Mouse (Mus musculus) heart, embryonic 12.5 days (tissue): ENCODE measurements around the gene Gper1. TPM values are rescaled to one million over a fixed set of nuclear protein-coding genes. Genes with fewer than 3 reads are reported as not detected.

Experiments
- ATAC-seq: fragments of 200-750 bp; cut with Nextera tagmentation; 2 replicates; pipeline ENCODE4 v1.8.0; 2017; ENCODE audit warnings: moderate TSS enrichment, moderate library complexity; ENCODE audit not compliant: insufficient number of reproducible peaks, low FRiP score
- H3K27ac ChIP-seq: fragments of 300-500 bp; sonication (generic); 2 replicates; pipeline ENCODE4 v1.5.1; 2016; ENCODE audit warnings: mild to moderate bottlenecking, moderate library complexity; ENCODE audit not compliant: poor library complexity, severe bottlenecking
- H3K27me3 ChIP-seq: fragments of 300-500 bp; sonication (generic); replicated peaks from 2 replicates; pipeline ENCODE4 v1.6.1; 2016; ENCODE audit warnings: mild to moderate bottlenecking, moderate library complexity
- H3K36me3 ChIP-seq: fragments of 300-500 bp; sonication (generic); 2 replicates; pipeline ENCODE4 v1.6.1; 2016; ENCODE audit warnings: mild to moderate bottlenecking, moderate library complexity
- H3K4me1 ChIP-seq: fragments of 300-500 bp; sonication (generic); replicated peaks from 2 replicates; pipeline ENCODE4 v1.6.1; 2016; ENCODE audit warnings: mild to moderate bottlenecking
- H3K4me2 ChIP-seq: fragments of 300-500 bp; sonication (generic); 2 replicates; pipeline ENCODE4 v1.6.1; 2016; ENCODE audit warnings: mild to moderate bottlenecking, moderate library complexity
- H3K4me3 ChIP-seq: fragments of 300-500 bp; sonication (generic); 2 replicates; pipeline ENCODE4 v1.5.1; 2016; ENCODE audit warnings: mild to moderate bottlenecking
- H3K9ac ChIP-seq: fragments of 300-500 bp; sonication (generic); 2 replicates; pipeline ENCODE4 v1.6.1; 2016; ENCODE audit warnings: mild to moderate bottlenecking, moderate library complexity
- H3K9me3 ChIP-seq: fragments of 300-500 bp; sonication (generic); replicated peaks from 2 replicates; pipeline ENCODE4 v1.6.1; 2016; ENCODE audit warnings: mild to moderate bottlenecking, moderate library complexity
- WGBS: fragments of 180-500 bp; shearing (Covaris S2); methylation state at CpG from one replicate; pipeline ENCODE4 v1.1.7; 2016; 5-methylcytosine and 5-hydroxymethylcytosine counted together
- polyA plus RNA-seq: library from polyadenylated mRNA; unstranded; fragments of >200 nt; fragmentation: Nextera tagmentation; extraction: Ambion mirVana; gene quantifications from 2 replicates; pipeline ENCODE4 v1.2.1, GENCODE M21; 2016

Gper1 gene
- polyA plus RNA-seq, 1 experiment from 2014 or later: 0.79 TPM

- WGBS: 51% methylated on average over 5 of the region's 5 CpGs
- H3K4me3 ChIP-seq: no peak overlapping the region
- peaks cover 11% of the 10 kb centered on the region; the same call in 1 of the 2 replicates for H3K36me3 ChIP-seq
- no peaks in the 10 kb centered on the region for H3K9me3 ChIP-seq
- H3K27ac ChIP-seq: no peak overlapping the region
- ATAC-seq: no peak
- no peak overlapping the region for H3K4me2 ChIP-seq
- peaks cover 9% of the 10 kb centered on the region for H3K4me1 ChIP-seq
- H3K27me3 ChIP-seq: no peaks in the 10 kb centered on the region
- H3K9ac ChIP-seq: peak overlapping the region; percentile 14; the same call in 1 of the 2 replicates
These were observed 26.3 kb downstream of the Gper1 start for GRCm38 (mm10) chr5:139449161-139449791.

DNA sequence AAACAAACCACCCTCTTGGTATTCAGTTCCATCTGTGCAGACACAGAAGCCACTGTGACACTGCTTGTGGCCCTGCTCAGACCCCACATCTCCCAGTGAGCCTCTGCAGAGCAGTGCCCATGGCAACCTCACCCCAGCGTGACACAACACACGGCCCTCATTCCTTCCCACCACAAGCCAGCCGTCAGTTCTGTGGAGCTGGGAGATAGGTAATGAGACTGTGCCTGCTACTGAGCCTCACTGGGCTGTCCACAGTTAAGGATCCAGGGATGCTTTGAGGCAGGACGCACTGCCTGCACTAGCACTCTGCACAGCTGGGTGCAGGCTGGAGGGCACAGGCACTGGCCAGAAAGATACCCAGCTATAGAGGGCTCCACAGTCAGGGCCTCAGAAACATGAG, 27.0 kb downstream of the Gper1 start:
- peaks cover 11% of the 10 kb centered on the region; the same call in 1 of the 2 replicates for H3K36me3 ChIP-seq
- H3K4me2 ChIP-seq: no peak overlapping the region
- H3K9me3 ChIP-seq: no peaks in the 10 kb centered on the region
- WGBS: 33% methylated on average over 4 of the region's 4 CpGs
- no peaks in the 10 kb centered on the region for H3K27me3 ChIP-seq
- no peak overlapping the region for H3K4me3 ChIP-seq
- H3K27ac ChIP-seq: no peak overlapping the region
- H3K9ac ChIP-seq: no peak overlapping the region
- no peak for ATAC-seq
- peaks cover 9% of the 10 kb centered on the region for H3K4me1 ChIP-seq

DNA sequence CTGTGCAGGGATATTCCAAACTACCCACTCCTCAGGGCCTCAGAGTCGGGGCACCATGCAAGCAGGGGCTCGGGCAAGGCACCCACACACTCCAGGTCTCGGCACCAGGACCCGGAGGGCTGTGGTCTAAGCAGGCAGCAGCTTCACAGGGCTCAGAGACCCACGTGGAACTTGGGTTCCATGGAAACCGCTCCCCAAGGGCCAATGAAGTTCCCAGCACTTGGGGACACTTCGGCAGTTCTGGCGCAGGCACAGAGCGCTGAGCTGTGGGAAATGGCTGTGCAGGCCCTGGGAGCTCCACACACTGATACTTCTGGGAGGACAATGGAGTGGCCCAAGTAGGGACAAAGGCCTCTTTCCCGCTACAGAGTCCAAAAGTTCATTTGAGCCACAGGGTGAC, 30.1 kb downstream of the Gper1 start:
- Histone ChIP-seq H3K27me3 (no peaks in the 10 kb centered on the region), H3K4me2 (no peak overlapping the region), H3K9ac (no peak overlapping the region), H3K27ac (no peak overlapping the region), H3K9me3 (no peaks in the 10 kb centered on the region), H3K4me1 (peaks cover 9% of the 10 kb centered on the region), H3K36me3 (peaks cover 11% of the 10 kb centered on the region; the same call in 1 of the 2 replicates), H3K4me3 (no peak overlapping the region)
- no peak for ATAC-seq
- 86% methylated on average over 10 of the region's 10 CpGs for WGBS

GRCm38 (mm10) chr5:139455166-139455565, 32.2 kb downstream of the Gper1 start:
- no peak overlapping the region for H3K9ac ChIP-seq
- peaks cover 11% of the 10 kb centered on the region; the same call in 1 of the 2 replicates for H3K36me3 ChIP-seq
- no peak overlapping the region for H3K4me2 ChIP-seq
- H3K27ac ChIP-seq: no peak overlapping the region
- H3K4me3 ChIP-seq: no peak overlapping the region
- ATAC-seq: no peak
- WGBS: 87% methylated on average over 12 of the region's 12 CpGs
- H3K4me1 ChIP-seq: peaks cover 6% of the 10 kb centered on the region
- no peaks in the 10 kb centered on the region for H3K27me3 ChIP-seq
- H3K9me3 ChIP-seq: no peaks in the 10 kb centered on the region

GRCm38 (mm10) chr5:139457241-139457640, 34.3 kb downstream of the Gper1 start:
- Histone ChIP-seq H3K4me1 (peaks cover 6% of the 10 kb centered on the region), H3K27ac (no peak overlapping the region), H3K27me3 (peaks cover 3% of the 10 kb centered on the region; the same call in 1 of the 2 replicates), H3K4me2 (no peak overlapping the region), H3K36me3 (peaks cover 6% of the 10 kb centered on the region; the same call in 1 of the 2 replicates), H3K4me3 (no peak overlapping the region), H3K9me3 (no peaks in the 10 kb centered on the region), H3K9ac (no peak overlapping the region)
- no peak for ATAC-seq
- 85% methylated on average over 8 of the region's 8 CpGs for WGBS

DNA sequence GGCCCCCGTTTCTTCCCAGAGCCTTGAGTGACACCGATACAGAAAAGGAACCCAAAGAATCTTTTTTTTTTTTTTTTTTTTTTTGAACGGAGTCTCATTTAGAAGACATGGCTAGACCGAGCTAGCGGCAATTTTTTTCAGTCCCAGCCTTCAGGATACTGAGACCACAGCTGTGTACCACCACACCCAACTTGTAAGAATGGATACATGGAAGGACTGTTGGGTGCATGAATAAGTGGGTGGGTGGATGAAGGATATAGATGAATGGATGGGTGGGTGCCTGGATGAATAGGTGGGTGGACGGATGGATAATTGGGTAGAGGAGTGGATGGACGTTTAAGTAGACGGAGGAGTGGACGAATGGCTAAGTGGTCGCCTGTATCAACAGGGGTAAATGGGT, 37.0 kb downstream of the Gper1 start:
- peaks cover 13% of the 10 kb centered on the region; the same call in 1 of the 2 replicates for H3K27me3 ChIP-seq
- no peak for ATAC-seq
- peak overlapping the region; percentile 74 for H3K9ac ChIP-seq
- H3K36me3 ChIP-seq: no peaks in the 10 kb centered on the region
- 10% methylated on average over 10 of the region's 10 CpGs for WGBS
- H3K27ac ChIP-seq: no peak overlapping the region
- no peaks in the 10 kb centered on the region for H3K9me3 ChIP-seq
- peak overlapping the region; percentile 87 for H3K4me2 ChIP-seq
- H3K4me1 ChIP-seq: peaks cover 6% of the 10 kb centered on the region
- peak overlapping the region; percentile 74 for H3K4me3 ChIP-seq

GRCm38 (mm10) chr5:139460384-139461067, 37.6 kb downstream of the Gper1 start, which contains the start of gene 3110082I17Rik:
Gene 3110082I17Rik (minus strand): TSS chr5:139460527.
- Histone ChIP-seq H3K36me3 (no peaks in the 10 kb centered on the region), H3K27me3 (peaks cover 13% of the 10 kb centered on the region; the same call in 1 of the 2 replicates), H3K9me3 (no peaks in the 10 kb centered on the region), H3K4me2 (peak within 1 kb of the TSS; percentile 87), H3K4me3 (peak within 1 kb of the TSS; percentile 74), H3K4me1 (peaks cover 6% of the 10 kb centered on the region), H3K9ac (peak within 1 kb of the TSS; percentile 74), H3K27ac (no peak within 1 kb of the TSS)
- ATAC-seq: peak; percentile 97
- 3% methylated on average over 42 of the region's 42 CpGs for WGBS

DNA sequence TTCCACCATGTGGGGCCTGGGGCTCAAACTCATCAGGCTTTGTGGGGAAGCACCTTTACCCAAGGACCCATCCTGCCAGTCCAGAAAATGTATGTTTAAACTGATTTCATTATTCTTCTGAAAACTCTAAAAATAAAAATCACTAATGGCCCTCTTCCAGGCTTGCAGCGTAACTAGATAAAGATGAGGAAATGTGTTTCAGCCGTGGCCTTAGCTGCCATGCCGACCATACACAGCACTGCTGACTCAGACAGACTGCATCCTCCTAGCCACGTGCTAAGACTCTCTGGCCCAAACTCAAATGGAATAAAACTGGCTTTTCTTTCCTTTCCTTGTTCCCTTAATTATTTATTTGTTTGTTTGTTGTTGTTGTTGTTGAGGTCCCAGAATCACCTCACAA, 41.9 kb downstream of the Gper1 start:
- no peaks in the 10 kb centered on the region for H3K9me3 ChIP-seq
- 53% methylated on average over 4 of the region's 4 CpGs for WGBS
- H3K9ac ChIP-seq: no peak overlapping the region
- no peaks in the 10 kb centered on the region for H3K36me3 ChIP-seq
- peaks cover 13% of the 10 kb centered on the region; the same call in 1 of the 2 replicates for H3K27me3 ChIP-seq
- no peak for ATAC-seq
- H3K4me1 ChIP-seq: no peaks in the 10 kb centered on the region
- no peak overlapping the region for H3K27ac ChIP-seq
- H3K4me3 ChIP-seq: no peak overlapping the region
- no peak overlapping the region for H3K4me2 ChIP-seq

- Histone ChIP-seq H3K27ac (no peak overlapping the region), H3K27me3 (peaks cover 13% of the 10 kb centered on the region; the same call in 1 of the 2 replicates), H3K9me3 (no peaks in the 10 kb centered on the region), H3K4me3 (no peak overlapping the region), H3K36me3 (peaks cover 2% of the 10 kb centered on the region), H3K4me2 (no peak overlapping the region), H3K4me1 (no peaks in the 10 kb centered on the region), H3K9ac (no peak overlapping the region)
- no peak for ATAC-seq
- WGBS: 61% methylated on average over 2 of the region's 2 CpGs
These were observed 43.4 kb downstream of the Gper1 start for GRCm38 (mm10) chr5:139466373-139466772.

DNA sequence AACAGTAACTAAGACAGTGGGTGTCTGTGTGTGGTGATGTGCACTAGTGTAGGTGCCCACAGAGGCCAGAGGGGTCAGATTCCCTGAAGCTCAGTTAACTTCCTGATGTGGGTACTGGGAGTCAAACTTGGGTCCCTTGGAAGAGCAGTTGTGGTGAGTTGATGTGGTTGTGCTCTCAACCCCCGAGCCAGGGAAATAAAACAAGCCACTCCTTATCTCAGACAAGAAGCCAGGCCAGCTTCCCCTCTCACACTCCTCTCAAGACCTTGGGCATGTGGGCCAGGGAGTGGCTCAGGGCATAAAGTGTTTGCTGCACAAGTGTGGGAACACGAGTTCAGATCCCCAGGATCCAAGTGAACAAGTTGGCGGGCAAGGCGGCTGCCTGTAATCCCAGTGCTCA, 43.9 kb downstream of the Gper1 start:
- no peak for ATAC-seq
- Histone ChIP-seq H3K4me3 (no peak overlapping the region), H3K4me2 (no peak overlapping the region), H3K27ac (no peak overlapping the region), H3K36me3 (peaks cover 7% of the 10 kb centered on the region), H3K9me3 (no peaks in the 10 kb centered on the region), H3K9ac (no peak overlapping the region), H3K4me1 (no peaks in the 10 kb centered on the region), H3K27me3 (peaks cover 13% of the 10 kb centered on the region; the same call in 1 of the 2 replicates)
- WGBS: 56% methylated on average over 4 of the region's 4 CpGs

DNA sequence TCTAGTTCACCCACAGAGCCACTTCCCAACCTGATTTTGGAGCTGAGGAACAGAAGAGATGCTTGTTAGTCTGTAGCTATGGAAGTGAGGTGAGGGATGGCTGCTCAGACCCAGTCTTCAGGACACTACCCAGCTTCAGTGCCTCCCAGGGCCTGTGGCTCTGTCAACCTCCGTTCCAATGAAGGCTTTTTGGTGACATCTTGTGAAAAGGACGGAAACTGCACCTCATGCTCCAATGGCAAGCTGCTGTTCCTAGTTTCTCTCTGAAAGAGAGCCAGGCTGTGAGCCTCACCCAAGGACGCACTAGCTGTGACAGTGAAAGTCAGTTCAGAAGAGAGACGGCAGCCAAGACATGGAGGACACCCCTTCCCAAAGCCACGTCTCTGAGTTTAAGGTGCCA, 45.0 kb downstream of the Gper1 start:
- no peak for ATAC-seq

More for the DNA sequence above, 45.0 kb downstream of the Gper1 start:
- H3K9ac ChIP-seq: no peak overlapping the region
- H3K27ac ChIP-seq: no peak overlapping the region
- peaks cover 19% of the 10 kb centered on the region for H3K36me3 ChIP-seq
- no peak overlapping the region for H3K4me2 ChIP-seq
- H3K4me1 ChIP-seq: no peaks in the 10 kb centered on the region
- no peak overlapping the region for H3K4me3 ChIP-seq
- 44% methylated on average over 5 of the region's 5 CpGs for WGBS
- H3K9me3 ChIP-seq: no peaks in the 10 kb centered on the region
- H3K27me3 ChIP-seq: 0 out of 2 replicates have a peak, but pooled peaks cover 3% of the 10 kb centered on the region
